Comparison of ENCODE assay signal across 8 mouse cellular contexts in genomic region chr10:80100982-80101381, GRCm38 (mm10). TPM values are rescaled to one million over a fixed set of nuclear protein-coding genes. Genes with fewer than 3 reads are reported as not detected.
DNase-seq lines count a peak whose midpoint lies in the region; ATAC-seq lines count a peak whose summit lies in the region.

No protein-coding gene starts in this region.

- DNase-seq in ES-CJ7 (ENCODE audit: low read depth, low spot score): peak; percentile 50
- DNase-seq in adrenal gland, adult 18-20 months (ENCODE audit: low spot score in 2 of 2): peak; percentile 46 to 54
- DNase-seq in right cerebral cortex, postnatal 25 days: no peak
- no peak for DNase-seq in cerebellum, adult 8-10 months
- no peak for DNase-seq in spleen, postnatal 4 days (ENCODE audit: low spot score in 2 of 2)

- H3K4me1 ChIP-seq in heart, embryonic 16.5 days (ENCODE audit: control insufficient read depth, insufficient read depth, low read length): peaks cover 34% of the 10 kb centered on the region
- peaks cover 53% of the 10 kb centered on the region for H3K4me1 ChIP-seq in limb, embryonic 15.5 days
- H3K4me1 ChIP-seq in stomach, embryonic 14.5 days (ENCODE audit: control insufficient read depth, insufficient read depth, low read length): peaks cover 24% of the 10 kb centered on the region

- H3K4me2 ChIP-seq in heart, embryonic 16.5 days (ENCODE audit: low read depth, low read length): peak overlapping the region; percentile 90
- peak overlapping the region; percentile 89 for H3K4me2 ChIP-seq in limb, embryonic 15.5 days
- H3K4me2 ChIP-seq in stomach, embryonic 14.5 days (replicated peaks; ENCODE audit: low read depth, low read length): peak overlapping the region; percentile 91

- no peaks in the 10 kb centered on the region for H3K36me3 ChIP-seq in heart, embryonic 16.5 days (ENCODE audit: control insufficient read depth, insufficient read depth)
- no peaks in the 10 kb centered on the region for H3K36me3 ChIP-seq in limb, embryonic 15.5 days
- no peaks in the 10 kb centered on the region for H3K36me3 ChIP-seq in stomach, embryonic 14.5 days (ENCODE audit: control insufficient read depth, insufficient read depth, low read length)

- 0 out of 2 replicates have a peak overlapping the region, but pooled peaks have one; percentile 28 for H3K9ac ChIP-seq in heart, embryonic 16.5 days (ENCODE audit: low read length)
- 0 out of 2 replicates have a peak overlapping the region, but pooled peaks have one; percentile 20 for H3K9ac ChIP-seq in limb, embryonic 15.5 days
- no peak overlapping the region for H3K9ac ChIP-seq in stomach, embryonic 14.5 days (replicated peaks; ENCODE audit: low read depth, low read length)

- no peaks in the 10 kb centered on the region for H3K27me3 ChIP-seq in heart, embryonic 16.5 days (ENCODE audit: control insufficient read depth, insufficient read depth, low read length)
- H3K27me3 ChIP-seq in limb, embryonic 15.5 days: no peaks in the 10 kb centered on the region
- H3K27me3 ChIP-seq in stomach, embryonic 14.5 days (ENCODE audit: control insufficient read depth, insufficient read depth, low read length): no peaks in the 10 kb centered on the region

- no peak for ATAC-seq in heart, embryonic 16.5 days (replicated peaks; ENCODE audit: extremely low read depth, insufficient read depth, low FRiP score)
- ATAC-seq in limb, embryonic 15.5 days (ENCODE audit: insufficient number of reproducible peaks, low FRiP score, low TSS enrichment, low read depth): no peak
- ATAC-seq in stomach, embryonic 14.5 days (ENCODE audit: insufficient number of reproducible peaks, insufficient read depth, low FRiP score, low read depth): no peak

- H3K9me3 ChIP-seq in heart, embryonic 16.5 days (replicated peaks; ENCODE audit: control insufficient read depth, low read length): no peaks in the 10 kb centered on the region
- H3K9me3 ChIP-seq in limb, embryonic 15.5 days: no peaks in the 10 kb centered on the region
- H3K9me3 ChIP-seq in stomach, embryonic 14.5 days (ENCODE audit: control insufficient read depth, low read depth, low read length): no peaks in the 10 kb centered on the region

- H3K27ac ChIP-seq in heart, embryonic 16.5 days (ENCODE audit: low read length): 0 out of 2 replicates have a peak overlapping the region, but pooled peaks have one; percentile 2
- H3K27ac ChIP-seq in limb, embryonic 15.5 days: 0 out of 2 replicates have a peak overlapping the region, but pooled peaks have one; percentile 38
- no peak overlapping the region for H3K27ac ChIP-seq in stomach, embryonic 14.5 days (ENCODE audit: low read length)

- H3K4me3 ChIP-seq in heart, embryonic 16.5 days (ENCODE audit: low read length): peak overlapping the region; percentile 93; the same call in 1 of the 2 replicates
- H3K4me3 ChIP-seq in limb, embryonic 15.5 days: peak overlapping the region; percentile 94
- H3K4me3 ChIP-seq in stomach, embryonic 14.5 days (ENCODE audit: low read depth, low read length): peak overlapping the region; percentile 87; the same call in 1 of the 2 replicates

- 48% methylated on average over 11 of the region's 11 CpGs for WGBS in heart, embryonic 16.5 days
- WGBS in limb, embryonic 15.5 days: 52% methylated on average over 11 of the region's 11 CpGs
- 43% methylated on average over 11 of the region's 11 CpGs for WGBS in stomach, embryonic 14.5 days

RNA-seq across cellular contexts. Expression of gene Sbno2, which starts 4.4 kb away (rescaled TPM):
- 10 to 100 TPM; 31.0 to 41.4 TPM for total RNA-seq in adrenal gland, adult 18-20 months (2021)
- 11.7 and 13.5 TPM in 2 replicates for polyA plus RNA-seq in heart, embryonic 16.5 days (2015; fragmentation: Nextera tagmentation; extraction: Ambion mirVana)
- polyA plus RNA-seq in limb, embryonic 15.5 days (2015; fragmentation: Nextera tagmentation; extraction: Ambion mirVana): 19.7 and 19.8 TPM in 2 replicates
- 13.2 and 15.7 TPM in 2 replicates for polyA plus RNA-seq in stomach, embryonic 14.5 days (2014; fragmentation: Nextera tagmentation; extraction: Ambion mirVana)

RNA-seq across cellular contexts. Expression of gene Stk11, which starts 14.6 kb away (rescaled TPM):
- 100 to 1,000 TPM; 154 to 158 TPM for total RNA-seq in adrenal gland, adult 18-20 months (2021)
- polyA plus RNA-seq in heart, embryonic 16.5 days (2015; fragmentation: Nextera tagmentation; extraction: Ambion mirVana): 13.8 and 15.3 TPM in 2 replicates
- 15.2 and 16.6 TPM in 2 replicates for polyA plus RNA-seq in limb, embryonic 15.5 days (2015; fragmentation: Nextera tagmentation; extraction: Ambion mirVana)
- polyA plus RNA-seq in stomach, embryonic 14.5 days (2014; fragmentation: Nextera tagmentation; extraction: Ambion mirVana): 25.2 and 25.9 TPM in 2 replicates

RNA-seq across cellular contexts. Expression of gene Atp5d, which starts 37.5 kb away (rescaled TPM):
- 1,000 to 10,000 TPM in 1 of 2 experiments, 100 to 1,000 TPM in 1; 593 to 1,133 TPM for total RNA-seq in adrenal gland, adult 18-20 months (2021)
- polyA plus RNA-seq in heart, embryonic 16.5 days (2015; fragmentation: Nextera tagmentation; extraction: Ambion mirVana): 1,107 and 1,132 TPM in 2 replicates
- 494 and 537 TPM in 2 replicates for polyA plus RNA-seq in limb, embryonic 15.5 days (2015; fragmentation: Nextera tagmentation; extraction: Ambion mirVana)
- polyA plus RNA-seq in stomach, embryonic 14.5 days (2014; fragmentation: Nextera tagmentation; extraction: Ambion mirVana): 481 and 531 TPM in 2 replicates

RNA-seq across cellular contexts. Expression of gene Cbarp, which starts 39.7 kb away (rescaled TPM):
- 100 to 1,000 TPM; 129 to 266 TPM for total RNA-seq in adrenal gland, adult 18-20 months (2021)
- 2.5 TPM in 2 replicates for polyA plus RNA-seq in heart, embryonic 16.5 days (2015; fragmentation: Nextera tagmentation; extraction: Ambion mirVana)
- polyA plus RNA-seq in limb, embryonic 15.5 days (2015; fragmentation: Nextera tagmentation; extraction: Ambion mirVana): 5.9 and 6.8 TPM in 2 replicates
- polyA plus RNA-seq in stomach, embryonic 14.5 days (2014; fragmentation: Nextera tagmentation; extraction: Ambion mirVana): 7.5 and 10.1 TPM in 2 replicates

RNA-seq across cellular contexts. Expression of gene Midn, which starts 47.1 kb away (rescaled TPM):
- 10 to 100 TPM; 64.8 to 82.0 TPM for total RNA-seq in adrenal gland, adult 18-20 months (2021)
- polyA plus RNA-seq in heart, embryonic 16.5 days (2015; fragmentation: Nextera tagmentation; extraction: Ambion mirVana): 10.3 and 13.0 TPM in 2 replicates
- 13.4 and 14.0 TPM in 2 replicates for polyA plus RNA-seq in limb, embryonic 15.5 days (2015; fragmentation: Nextera tagmentation; extraction: Ambion mirVana)
- 29.3 and 32.1 TPM in 2 replicates for polyA plus RNA-seq in stomach, embryonic 14.5 days (2014; fragmentation: Nextera tagmentation; extraction: Ambion mirVana)

Comparison
In these comparisons a context has a peak if more than half of its experiments do, and no peak if none do; other contexts are left out.
1. DNase-seq: peak in ES-CJ7 (single experiment) and adrenal gland, adult 18-20 months (2 of 2); none in right cerebral cortex, postnatal 25 days (single experiment), cerebellum, adult 8-10 months (single experiment) and spleen, postnatal 4 days (0 of 2).
2. Peak in every context shown above with its lines, with median percentiles within 50 percentile points of each other: H3K4me2 ChIP-seq and H3K4me3 ChIP-seq.